Mouse (Mus musculus) ovary, adult 18-20 months (tissue): ENCODE data around the gene Sipa1l1.

ENCODE experiments used
- DNase-seq: peaks from one replicate; pipeline ENCODE4 v3.0.0; 2022; ENCODE audit warnings: low spot score, mixed read lengths

The Sipa1l1 gene

DNA sequence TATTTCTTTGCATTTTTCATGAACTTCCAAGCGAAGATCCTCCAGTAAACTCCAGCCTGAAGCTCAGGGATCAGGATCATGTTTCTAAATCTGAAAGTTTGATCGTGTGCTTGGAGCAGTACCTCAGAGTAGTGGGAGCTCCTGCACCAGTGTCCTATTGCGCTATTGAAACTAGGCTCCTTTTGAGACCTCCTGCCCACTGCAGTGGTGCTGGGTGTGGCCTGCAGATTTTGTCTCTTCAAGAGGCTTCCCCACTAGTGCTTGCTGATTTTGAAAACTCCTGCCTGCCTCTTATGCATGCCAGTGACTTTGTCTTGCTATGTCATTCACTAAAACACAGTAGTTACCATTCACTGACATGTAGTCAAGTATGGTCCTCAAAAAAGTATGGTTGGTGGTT, 213.8 kb downstream of the Sipa1l1 start:
- no peak for DNase-seq

DNA sequence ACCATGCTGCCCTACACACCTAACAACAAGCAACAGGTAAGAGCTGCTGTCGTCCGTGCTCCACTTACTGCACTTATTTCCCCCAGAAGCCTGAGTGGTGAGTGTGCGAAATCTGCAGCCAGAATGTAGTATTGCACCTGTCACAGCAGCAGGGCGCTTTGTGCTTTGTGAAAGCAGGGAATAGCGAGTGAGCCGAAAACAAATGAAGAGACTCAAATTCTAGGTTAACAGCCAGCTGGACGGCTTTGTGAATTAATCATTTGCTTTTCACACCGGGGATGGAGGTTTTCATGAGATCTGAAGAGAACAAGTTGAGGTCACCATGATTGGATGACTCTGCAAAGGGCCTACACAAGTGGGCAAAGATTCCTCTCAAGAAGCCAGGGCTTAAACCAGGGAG, 215.6 kb downstream of the Sipa1l1 start:
- DNase-seq: no peak

DNA sequence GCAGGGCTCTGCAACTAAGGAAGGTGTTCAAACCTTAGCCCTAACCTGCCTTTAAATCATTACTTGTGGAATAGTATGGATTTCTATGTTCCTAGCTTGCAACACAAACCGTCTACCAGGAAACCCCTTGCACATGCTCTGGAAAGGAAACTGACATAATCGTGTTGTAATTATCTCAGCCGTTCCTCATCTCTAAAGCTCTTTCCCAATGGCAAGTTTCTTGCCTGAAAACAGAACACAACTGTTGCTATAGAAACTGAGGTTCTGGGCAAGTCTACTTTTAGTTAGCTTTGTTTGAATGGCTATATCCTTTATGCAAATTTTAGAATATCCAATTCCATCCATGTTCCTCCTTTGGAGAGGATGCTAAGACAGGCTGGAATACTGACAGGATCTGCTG, 217.9 kb downstream of the Sipa1l1 start:
- no peak for DNase-seq

DNA sequence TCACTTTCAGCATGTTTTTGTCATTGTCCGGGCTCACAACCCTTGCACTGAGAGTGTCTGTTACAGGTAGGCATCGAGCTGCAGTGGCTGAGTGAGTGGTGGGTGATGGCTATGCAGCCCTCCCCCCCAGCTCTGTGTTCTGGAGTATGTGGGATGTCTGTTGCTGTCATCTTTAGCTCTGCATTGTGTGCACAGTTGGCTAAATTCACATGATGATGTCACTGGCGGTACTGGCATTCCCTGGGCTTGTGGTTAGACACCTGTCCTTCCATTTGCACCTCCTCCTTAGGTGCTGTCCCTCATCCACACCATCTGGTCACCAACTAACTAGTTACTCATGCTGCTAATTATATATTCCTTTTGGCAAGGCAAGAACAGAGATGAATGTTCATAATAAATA, 218.5 kb downstream of the Sipa1l1 start:
- no peak for DNase-seq

DNA sequence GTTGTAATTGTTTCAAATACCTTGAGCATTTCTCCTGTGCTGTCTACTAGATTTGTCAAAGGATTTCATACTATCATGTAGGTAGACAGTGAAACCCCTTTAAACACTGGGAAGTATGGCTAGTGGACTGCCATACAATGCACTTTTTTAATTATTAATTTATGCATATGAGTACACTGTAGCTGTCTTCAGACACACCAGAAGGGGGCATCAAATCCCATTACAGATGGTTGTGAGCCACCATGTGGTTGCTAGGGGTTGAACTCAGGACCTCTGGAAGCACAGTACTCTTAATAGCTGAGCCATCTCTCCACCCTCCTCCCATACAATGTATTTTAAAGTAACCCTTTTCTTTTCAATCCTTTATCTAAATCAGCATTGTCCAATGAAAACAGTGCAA, 219.0 kb downstream of the Sipa1l1 start:
- DNase-seq: no peak

DNA sequence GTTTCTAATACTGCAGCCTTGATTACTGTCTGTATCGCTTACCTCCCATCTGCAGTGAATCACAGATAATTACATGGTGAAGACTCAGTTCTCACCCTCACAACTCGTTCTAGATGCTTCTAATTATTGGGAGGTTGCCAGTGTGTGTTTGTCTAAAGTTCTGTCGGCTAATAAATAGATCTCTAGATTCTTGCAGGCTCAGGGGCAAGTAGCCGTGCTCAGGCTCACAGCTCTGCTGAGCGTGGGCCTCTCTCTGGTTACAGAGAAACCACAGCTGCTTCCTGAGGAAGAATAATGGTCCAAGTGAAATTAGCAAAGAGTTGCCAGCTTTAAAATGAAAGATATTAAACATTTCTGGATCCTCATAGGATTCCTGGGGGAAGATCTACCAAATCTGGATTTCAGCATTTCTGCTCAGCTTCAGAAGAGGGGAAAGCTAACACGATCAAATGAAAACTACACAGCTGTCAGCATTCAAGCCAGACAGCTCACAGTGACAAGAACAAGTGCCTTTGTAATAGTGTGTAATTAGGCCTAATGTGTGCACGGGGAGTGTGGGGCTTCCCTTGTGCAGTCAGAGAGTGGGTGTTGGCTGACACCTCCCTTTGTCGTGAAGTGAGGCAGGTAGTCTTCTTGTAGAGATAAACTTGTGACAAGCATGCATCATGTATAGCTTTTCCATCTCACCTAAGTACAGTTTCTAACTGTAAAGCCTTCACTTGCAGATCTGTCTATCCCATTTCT, 225.2 kb downstream of the Sipa1l1 start:
- no peak for DNase-seq

DNA sequence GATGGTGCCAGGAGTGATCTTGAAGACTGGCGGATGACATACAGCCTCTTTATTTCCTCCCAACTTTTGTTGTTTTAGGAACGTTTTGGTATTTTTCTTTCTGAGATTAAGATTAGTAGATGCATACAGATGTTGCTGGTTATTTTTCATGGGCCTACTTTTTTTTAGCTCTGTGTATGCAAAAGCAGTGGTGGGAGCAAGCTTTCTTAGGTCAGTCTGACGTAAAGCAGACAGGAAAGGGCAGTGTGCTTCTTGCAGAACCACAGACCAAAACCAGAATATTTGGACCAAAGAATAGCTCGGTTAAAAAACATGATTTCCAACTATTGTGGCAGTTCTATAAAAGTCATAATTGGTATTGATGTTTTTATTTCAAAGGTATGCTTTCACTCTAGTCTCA, 226.1 kb downstream of the Sipa1l1 start:
- no peak for DNase-seq

DNA sequence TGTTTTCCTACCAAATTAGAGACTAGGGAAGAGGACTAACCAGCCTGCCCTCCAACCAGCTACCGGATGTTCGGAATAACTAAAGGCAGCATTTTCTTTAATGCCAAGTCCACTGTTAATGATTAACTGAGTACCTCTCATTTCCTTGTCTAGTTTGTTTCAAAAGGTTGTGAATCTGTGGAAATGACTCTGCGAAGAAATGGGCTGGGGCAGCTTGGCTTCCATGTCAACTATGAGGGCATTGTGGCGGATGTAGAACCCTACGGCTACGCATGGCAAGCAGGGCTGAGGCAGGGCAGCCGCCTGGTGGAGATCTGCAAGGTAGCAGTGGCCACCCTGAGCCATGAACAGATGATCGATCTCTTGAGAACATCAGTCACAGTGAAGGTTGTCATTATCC, 228.1 kb downstream of the Sipa1l1 start:
- no peak for DNase-seq

DNA sequence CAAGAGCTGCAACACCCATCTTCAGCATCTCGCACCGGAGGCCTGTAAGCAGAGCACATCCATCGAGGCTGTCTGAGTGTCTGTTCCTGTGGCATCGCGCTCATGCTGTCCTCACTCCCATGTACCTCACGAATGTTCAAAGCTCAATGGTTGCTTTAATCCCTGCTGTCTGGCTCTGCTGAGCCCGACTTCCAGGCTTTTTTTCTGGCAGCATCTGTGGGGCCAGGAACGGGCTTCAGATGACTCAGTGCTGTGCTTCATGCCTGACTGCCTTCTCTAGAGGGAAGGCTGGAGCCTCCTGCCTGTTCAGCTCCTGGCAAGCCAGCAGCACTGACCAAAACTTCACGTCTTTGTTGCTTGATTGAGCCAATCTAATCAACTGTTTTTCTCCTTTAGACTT, 228.6 kb downstream of the Sipa1l1 start:
- DNase-seq: no peak

DNA sequence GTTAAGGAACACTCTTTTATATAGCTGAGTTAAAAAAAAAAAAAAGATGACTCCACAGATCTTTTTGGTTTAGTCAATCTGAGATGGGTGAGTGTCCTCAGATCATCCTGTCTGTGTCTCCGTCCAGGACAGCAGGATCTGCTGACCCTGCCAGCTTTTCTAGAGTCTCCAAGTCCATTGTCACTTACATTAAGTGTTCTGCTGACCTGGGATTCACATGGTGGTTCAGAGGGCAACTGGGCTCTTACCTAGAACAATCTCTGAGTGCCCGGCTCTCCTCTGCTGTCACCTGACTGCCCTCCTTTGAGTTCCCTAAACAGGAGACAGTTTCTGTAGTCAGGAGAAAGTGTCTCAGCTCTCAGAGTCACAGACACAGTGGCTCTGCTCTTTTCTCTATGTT, 229.8 kb downstream of the Sipa1l1 start:
- DNase-seq: no peak

DNA sequence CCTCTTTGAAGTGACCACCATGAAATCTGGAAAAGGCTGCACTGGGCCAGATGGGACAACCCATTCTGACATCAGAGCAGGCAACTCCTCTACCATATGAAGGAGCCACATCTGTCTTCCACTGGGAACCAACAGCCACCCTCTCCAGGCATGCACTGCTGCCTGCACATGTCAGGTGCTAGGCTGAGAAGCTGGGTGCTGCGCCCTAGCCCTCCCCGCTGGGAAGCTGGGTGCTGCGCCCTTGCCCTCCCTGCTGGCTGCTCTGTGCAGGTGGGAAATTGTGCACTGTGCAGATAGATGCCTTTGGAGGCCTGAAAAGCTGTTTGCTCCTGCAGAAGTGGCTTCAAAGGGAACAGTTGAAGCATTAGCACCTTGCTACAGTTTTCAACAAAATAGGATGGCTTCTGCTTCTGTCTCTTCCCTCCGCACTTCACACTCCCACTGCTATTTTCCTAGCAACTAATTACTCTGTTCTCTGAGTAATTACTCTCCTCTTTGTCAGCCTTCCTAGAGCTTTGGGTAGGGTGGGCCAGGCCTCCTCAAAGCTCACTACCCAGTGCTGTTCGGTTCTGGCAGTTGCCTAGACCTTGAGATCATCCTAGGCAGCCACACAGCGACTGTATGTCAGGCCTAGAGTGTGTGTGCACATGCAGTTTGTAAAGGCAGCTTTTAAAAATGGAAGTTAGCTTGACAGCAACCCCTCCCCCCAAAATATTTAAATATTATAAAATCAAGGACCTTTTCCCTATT, 231.0 kb downstream of the Sipa1l1 start:
- no peak for DNase-seq

DNA sequence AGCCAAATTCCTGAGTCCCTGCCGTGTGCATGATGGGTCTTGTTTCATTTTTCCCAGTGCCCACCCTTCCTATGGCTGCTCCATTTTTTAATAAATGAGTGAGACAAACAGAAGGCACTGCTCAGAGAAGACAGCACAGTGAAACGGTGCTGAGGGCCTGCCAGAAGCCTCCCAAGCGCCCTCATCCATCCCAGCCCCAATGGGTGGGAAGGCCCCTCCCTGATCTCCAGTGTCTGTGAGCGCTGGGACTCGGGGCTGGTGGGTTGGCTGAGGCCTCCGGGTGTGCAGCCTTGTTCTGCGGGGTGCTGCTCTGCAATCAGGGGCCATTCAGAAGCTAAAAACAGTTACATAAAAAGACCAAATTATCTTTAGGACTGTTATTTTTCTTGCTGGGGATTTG, 231.7 kb downstream of the Sipa1l1 start:
- no peak for DNase-seq

DNA sequence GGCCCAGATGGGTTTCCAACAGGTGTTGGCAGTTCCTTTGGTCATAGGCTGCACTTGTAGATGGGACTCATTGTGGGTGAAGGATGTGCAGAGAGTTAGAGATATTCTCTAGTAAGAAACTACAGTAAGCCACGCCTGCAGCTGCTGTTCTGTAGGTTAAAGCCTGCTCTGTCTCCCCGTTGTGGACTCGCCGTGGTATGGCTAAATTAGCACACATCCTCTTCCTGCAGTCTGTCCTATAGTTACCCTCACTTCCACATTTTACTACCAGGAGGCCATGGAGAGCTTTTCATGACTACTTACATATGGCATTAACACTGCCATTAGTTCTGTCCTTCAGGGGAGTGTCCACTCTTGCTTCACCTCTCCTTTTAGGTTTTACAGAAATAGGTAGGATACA, 232.3 kb downstream of the Sipa1l1 start:
- DNase-seq: no peak

DNA sequence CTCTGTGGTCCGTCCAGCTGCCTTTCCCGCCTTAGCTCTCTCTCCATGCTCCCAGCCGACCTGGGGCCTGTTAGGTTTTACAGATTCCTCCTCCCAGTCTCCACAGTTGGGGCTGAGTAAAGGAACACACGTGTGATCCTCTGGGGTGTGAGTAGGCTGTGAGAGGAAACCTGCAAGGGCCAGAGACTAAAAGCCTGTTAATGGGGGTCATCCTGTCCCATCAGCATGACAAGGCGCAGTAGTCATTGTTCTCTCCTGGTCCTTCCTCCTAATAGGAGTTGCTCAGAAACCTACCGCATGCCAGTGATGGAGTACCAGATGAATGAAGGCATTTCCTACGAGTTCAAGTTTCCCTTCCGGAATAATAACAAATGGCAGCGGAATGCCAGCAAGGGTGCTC, 233.5 kb downstream of the Sipa1l1 start:
- DNase-seq: no peak

DNA sequence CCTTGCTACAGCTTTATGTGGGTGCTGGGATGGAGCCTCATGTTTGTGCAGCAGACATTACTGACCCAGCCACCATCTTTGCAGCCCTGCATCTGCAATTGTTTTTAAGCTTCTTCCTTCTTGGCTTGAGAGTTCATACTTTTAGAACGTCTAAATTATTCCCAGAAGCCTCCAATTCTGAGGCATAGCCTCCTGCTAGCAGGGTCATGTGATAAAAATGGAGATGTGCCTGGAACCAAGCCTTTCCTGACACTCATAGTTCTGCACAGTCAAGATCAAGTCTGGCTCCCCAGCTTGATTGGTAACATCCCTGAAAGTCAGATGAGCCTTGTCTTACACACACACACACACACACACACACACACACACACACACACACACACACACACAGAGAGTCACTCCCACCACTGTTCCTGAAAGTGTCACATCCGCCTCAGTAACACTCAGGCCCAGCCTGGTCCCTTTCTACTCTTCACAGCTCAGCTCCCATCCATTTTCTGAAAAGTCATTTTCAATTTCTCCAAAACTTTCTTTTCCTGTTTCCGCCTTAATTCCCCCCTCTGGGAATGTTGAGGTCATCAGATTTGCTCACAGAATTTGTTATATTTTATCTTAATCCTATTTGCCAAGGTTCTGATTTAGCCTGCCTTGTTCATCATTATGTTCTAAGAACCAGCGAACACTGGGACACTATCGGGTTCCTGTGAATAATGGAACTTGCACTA, 238.6 kb downstream of the Sipa1l1 start:
- no peak for DNase-seq

DNA sequence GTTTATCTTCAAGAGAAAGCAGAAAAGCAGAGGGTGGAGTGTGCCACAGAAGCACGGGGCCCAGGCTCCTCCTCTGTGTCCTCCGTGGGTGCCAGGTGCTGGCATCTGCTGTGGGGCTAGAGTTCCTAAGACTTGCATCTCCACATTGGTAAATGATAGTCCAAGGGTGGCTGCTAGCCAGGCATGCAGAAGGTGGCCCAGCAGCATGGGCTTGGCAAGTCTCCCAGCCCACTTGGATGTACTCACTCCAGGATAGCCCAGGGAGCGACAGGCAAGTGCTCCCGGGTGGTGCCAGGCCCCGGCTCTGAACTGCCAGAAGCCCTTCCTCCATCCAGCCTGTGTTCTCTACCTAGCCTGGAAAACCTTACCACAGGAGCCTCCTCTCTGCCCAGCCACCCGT, 239.4 kb downstream of the Sipa1l1 start:
- DNase-seq: peak; percentile 19

DNA sequence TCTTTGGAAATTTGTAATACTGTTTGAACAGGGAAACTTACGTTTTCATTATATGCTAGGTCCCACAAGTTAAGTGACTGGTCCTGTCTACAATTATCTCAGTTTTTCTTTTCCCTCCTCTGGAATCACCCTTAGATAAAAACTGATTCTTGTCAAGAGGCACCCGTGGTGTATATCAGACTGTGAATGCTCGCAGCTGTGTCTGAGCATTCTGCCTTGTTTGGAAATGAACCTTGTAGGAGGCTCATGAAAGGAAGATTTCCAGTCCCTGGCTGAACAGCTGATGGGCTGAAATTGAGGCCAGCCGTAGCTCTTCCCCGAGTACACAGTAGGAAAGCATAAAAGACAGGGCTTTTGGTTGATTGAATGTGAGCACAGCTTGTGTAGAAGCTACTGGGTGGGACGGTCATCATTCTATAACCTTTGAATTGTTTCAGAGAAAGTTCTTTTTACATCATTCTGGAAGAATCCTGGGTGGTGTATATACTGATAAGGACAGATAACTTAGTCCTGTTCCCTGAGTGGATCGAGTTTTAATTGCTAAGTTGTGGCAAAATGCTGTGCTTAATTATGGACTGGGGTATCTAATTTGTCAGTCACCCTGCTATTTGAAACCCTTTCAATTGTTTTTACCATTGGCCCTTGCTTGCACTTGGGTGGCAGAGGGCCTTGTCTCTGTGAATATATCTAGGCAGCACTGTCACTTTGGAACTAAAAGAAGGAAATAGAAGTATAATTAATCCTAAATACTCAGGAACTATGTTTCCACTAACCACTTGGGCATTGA, 240.8 kb downstream of the Sipa1l1 start:
- DNase-seq: no peak

DNA sequence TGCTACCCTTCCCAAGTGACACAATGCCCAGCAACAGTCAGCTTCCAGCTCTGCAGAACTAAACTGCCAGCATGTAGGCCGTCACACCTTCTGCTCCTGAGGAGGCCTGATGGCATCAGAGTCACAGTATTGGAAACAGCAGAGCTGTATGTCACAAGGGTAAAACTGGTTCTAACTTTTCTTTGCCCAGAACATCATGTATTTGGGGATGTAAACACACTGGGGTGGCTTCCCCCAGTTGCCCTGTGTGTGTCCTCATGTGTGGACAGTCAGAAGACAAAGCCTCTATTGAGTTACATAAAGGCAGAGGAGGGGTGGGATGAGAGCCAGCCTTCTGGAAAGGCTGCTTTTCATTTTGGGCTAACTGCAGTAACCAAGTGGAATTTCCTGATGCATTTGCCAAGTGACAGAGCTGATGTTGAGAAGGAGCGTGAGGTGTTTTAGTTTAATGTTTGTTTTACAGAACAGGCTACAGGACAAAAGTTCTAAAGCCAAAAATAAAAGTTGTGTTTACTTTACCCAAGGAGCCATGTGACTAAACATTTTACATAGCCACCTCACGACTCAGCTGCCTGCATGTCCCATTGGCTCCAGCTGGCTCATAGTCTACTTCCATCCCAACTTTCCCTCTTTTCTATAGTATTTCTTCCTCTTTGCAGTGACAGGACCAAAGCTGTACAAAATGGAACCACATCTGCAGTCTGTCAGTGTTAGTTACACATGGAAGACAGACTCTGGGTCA, 243.3 kb downstream of the Sipa1l1 start:
- no peak for DNase-seq

DNA sequence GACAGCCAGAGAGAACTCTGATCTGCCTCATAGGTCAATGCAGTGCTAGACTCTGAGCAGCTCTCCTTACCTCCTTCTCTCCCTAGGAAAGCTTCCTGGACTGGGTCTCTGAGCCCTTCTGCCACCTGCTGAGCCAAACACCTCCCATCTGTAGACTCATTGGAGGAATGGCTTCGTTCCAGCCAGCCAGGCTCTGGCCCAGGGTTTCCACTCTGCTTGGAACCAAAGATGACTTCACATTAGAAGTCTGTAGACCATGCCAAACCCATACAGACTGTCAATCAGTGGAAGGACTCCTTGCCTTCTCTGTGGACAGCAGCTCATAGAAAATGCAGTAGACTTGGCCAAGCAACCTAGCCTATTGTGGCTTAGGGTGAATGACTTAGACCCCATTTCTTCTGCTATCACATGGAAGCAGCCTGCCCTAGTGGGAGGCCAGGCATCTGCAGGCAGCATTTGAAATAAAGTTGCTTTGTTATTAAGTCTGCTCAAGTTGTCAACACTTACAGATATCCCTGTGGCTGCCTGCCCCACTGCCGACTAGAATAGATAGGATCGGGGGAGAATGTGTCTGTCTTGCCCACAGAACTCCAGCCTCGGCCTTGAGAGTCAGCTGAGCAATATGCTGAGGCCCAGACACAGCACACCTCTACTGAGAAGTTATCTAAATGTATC, 246.7 kb downstream of the Sipa1l1 start:
- peak; percentile 21 for DNase-seq

DNA sequence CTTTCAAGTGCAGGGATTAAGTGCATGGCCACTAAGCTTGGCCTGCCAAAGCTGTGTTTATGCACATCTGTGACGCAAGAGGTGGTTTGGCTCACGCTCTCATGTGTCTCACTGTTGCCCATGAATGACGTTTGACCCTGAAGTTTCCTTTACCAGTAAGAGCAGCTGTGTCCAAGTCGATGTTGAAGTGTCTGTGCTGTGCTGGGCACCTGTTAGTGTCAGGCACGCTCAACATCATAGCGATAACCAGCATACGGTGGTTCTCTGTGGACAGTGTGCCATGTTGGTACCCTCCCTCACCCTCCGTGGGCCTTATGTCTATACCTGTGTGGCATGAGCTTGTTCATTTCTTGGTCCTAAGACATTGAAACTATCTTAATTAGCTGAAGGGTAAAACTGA, 249.9 kb downstream of the Sipa1l1 start:
- DNase-seq: no peak

DNA sequence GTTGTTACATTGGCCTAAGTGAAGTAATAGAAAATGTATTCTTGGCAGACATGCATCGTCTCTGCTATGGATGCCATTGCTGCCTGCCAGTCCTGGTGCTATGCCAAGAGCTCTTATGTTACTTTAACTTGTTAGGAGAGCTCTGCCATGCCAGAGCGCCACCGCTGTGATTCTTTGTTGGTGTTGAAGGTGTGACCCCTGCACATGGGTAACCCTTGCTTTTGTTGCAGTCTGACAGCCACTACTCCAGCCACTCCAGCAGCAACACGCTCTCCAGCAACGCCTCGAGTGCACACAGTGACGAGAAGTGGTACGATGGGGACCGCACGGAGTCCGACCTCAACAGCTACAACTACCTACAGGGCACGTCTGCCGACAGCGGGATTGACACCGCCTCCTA, 255.7 kb downstream of the Sipa1l1 start:
- no peak for DNase-seq
